Mouse (Mus musculus) liver, postnatal 0 days (tissue): ENCODE measurements at regions not wholly inside any gene's neighbourhood (a gene's known extent, or its start where the extent isn't known, plus 50 kb on each side); places are given as distances from the start of the nearest gene placed in this dataset.

ENCODE experiments used
- CTCF ChIP-seq: sonication (generic); IDR thresholded peaks from 2 replicates; pipeline ENCODE4 v1.5.1; 2016; ENCODE audit warnings: antibody characterized with exemption, low read depth
- EP300 ChIP-seq: IDR thresholded peaks from 2 replicates; pipeline ENCODE4 v1.6.1; 2016; ENCODE audit warnings: antibody characterized with exemption, low read depth, mild to moderate bottlenecking

- TF ChIP-seq CTCF (no peak), EP300 (no peak)
Measured at GRCm38 (mm10) chr10:92578872-92579271, 143.3 kb downstream of the Nedd1 start.
